Mouse (Mus musculus): ENCODE data around the gene Plscr5. TPM values are rescaled to one million over a fixed set of nuclear protein-coding genes. Genes with fewer than 3 reads are reported as not detected.

Gene Plscr5
- polyA plus RNA-seq, 1 experiment from 2014 or later = not detected

DNA sequence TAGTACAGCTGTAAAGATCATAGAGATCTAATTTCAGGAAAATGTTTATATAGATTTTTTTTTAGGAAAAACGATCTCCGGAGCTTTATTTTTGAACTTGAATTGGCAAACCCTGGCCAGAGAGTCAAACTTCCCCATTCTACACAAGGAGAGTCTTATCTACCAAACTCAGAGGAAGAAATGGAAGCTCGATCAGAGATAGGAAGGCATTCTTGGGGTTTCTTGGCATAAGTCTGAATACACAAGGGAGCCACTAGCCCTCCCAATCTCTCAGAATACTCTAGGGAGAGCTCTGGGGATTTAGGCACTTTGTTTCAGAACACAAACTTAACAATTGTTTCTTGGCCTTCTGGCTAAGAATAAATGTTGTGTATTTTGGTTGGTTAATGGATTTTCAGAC lies 27.4 kb downstream of the Plscr5 start:
- H3K4me1 ChIP-seq (replicated peaks; ENCODE audit: control insufficient read depth, insufficient read depth, low read length) = no peaks in the 10 kb centered on the region
- no peak for ATAC-seq (replicated peaks; ENCODE audit: low FRiP score, low TSS enrichment, low read depth)
- no peaks in the 10 kb centered on the region for H3K36me3 ChIP-seq (ENCODE audit: control insufficient read depth, insufficient read depth, low read length)
- H3K9me3 ChIP-seq (ENCODE audit: control insufficient read depth, low read length) = no peaks in the 10 kb centered on the region
- H3K9ac ChIP-seq (ENCODE audit: low read length) = no peak overlapping the region
- no peak overlapping the region for H3K4me3 ChIP-seq (ENCODE audit: low read depth, low read length)
- no peak overlapping the region for H3K4me2 ChIP-seq (ENCODE audit: low read length)
- no peaks in the 10 kb centered on the region for H3K27me3 ChIP-seq (replicated peaks; ENCODE audit: control insufficient read depth, insufficient read depth, low read length)
- H3K27ac ChIP-seq (ENCODE audit: low read depth) = no peak overlapping the region
- DNase-seq (ENCODE audit: low spot score) = no peak
- WGBS = 73% methylated on average over 3 of the region's 3 CpGs

GRCm38 (mm10) chr9:92221480-92221879 lies 28.7 kb downstream of the Plscr5 start:
- no peaks in the 10 kb centered on the region for H3K36me3 ChIP-seq (ENCODE audit: control insufficient read depth, insufficient read depth, low read length)
- no peaks in the 10 kb centered on the region for H3K4me1 ChIP-seq (replicated peaks; ENCODE audit: control insufficient read depth, insufficient read depth, low read length)
- H3K4me2 ChIP-seq (ENCODE audit: low read length) = no peak overlapping the region
- no peaks in the 10 kb centered on the region for H3K9me3 ChIP-seq (ENCODE audit: control insufficient read depth, low read length)
- no peak overlapping the region for H3K4me3 ChIP-seq (ENCODE audit: low read depth, low read length)
- DNase-seq (ENCODE audit: low spot score) = no peak
- H3K27me3 ChIP-seq (replicated peaks; ENCODE audit: control insufficient read depth, insufficient read depth, low read length) = no peaks in the 10 kb centered on the region
- H3K9ac ChIP-seq (ENCODE audit: low read length) = no peak overlapping the region
- no peak for ATAC-seq (replicated peaks; ENCODE audit: low FRiP score, low TSS enrichment, low read depth)
- H3K27ac ChIP-seq (ENCODE audit: low read depth) = no peak overlapping the region

- H3K4me1 ChIP-seq (replicated peaks; ENCODE audit: control insufficient read depth, insufficient read depth, low read length) = no peaks in the 10 kb centered on the region
- H3K36me3 ChIP-seq (ENCODE audit: control insufficient read depth, insufficient read depth, low read length) = no peaks in the 10 kb centered on the region
- no peak overlapping the region for H3K9ac ChIP-seq (ENCODE audit: low read length)
- H3K27me3 ChIP-seq (replicated peaks; ENCODE audit: control insufficient read depth, insufficient read depth, low read length) = no peaks in the 10 kb centered on the region
- no peak overlapping the region for H3K27ac ChIP-seq (ENCODE audit: low read depth)
- no peaks in the 10 kb centered on the region for H3K9me3 ChIP-seq (ENCODE audit: control insufficient read depth, low read length)
- H3K4me2 ChIP-seq (ENCODE audit: low read length) = no peak overlapping the region
- ATAC-seq (replicated peaks; ENCODE audit: low FRiP score, low TSS enrichment, low read depth) = no peak
- WGBS = 91% methylated on average over 1 of the region's 1 CpGs
- DNase-seq (ENCODE audit: low spot score) = no peak
- no peak overlapping the region for H3K4me3 ChIP-seq (ENCODE audit: low read depth, low read length)
These were observed 32.0 kb downstream of the Plscr5 start for GRCm38 (mm10) chr9:92224598-92225231.

DNA sequence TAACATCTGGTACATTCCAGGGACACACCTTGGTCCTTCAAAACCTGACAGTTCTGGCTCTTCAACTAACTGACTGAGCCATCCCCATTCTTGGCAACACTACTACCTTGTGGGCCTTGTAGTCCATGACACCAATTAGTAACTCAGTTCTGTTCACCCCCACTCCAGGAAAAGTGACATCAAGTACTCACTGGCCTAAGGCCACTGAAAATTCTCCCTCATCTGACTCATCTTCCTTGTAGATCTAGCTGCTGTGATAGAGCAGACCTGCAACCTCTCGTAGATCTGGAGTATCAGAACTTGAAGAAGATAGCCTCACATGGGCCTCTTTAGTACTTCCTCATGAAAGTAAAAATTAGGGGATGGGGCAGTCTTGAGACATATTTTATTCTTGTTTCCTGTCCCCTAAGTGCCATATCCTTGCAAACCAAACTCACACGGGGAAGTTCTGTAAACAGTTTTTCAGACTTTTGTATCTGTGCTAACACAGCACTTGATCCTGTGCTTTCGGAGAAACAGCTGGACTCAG lies 33.5 kb downstream of the Plscr5 start:
- H3K4me3 ChIP-seq (ENCODE audit: low read depth, low read length) = no peak overlapping the region
- H3K9me3 ChIP-seq (ENCODE audit: control insufficient read depth, low read length) = no peaks in the 10 kb centered on the region
- no peaks in the 10 kb centered on the region for H3K36me3 ChIP-seq (ENCODE audit: control insufficient read depth, insufficient read depth, low read length)
- H3K4me2 ChIP-seq (ENCODE audit: low read length) = no peak overlapping the region
- 46% methylated on average over 3 of the region's 3 CpGs for WGBS
- H3K4me1 ChIP-seq (replicated peaks; ENCODE audit: control insufficient read depth, insufficient read depth, low read length) = no peaks in the 10 kb centered on the region
- no peak overlapping the region for H3K27ac ChIP-seq (ENCODE audit: low read depth)
- ATAC-seq (replicated peaks; ENCODE audit: low FRiP score, low TSS enrichment, low read depth) = no peak
- no peak for DNase-seq (ENCODE audit: low spot score)
- H3K9ac ChIP-seq (ENCODE audit: low read length) = no peak overlapping the region
- no peaks in the 10 kb centered on the region for H3K27me3 ChIP-seq (replicated peaks; ENCODE audit: control insufficient read depth, insufficient read depth, low read length)

DNA sequence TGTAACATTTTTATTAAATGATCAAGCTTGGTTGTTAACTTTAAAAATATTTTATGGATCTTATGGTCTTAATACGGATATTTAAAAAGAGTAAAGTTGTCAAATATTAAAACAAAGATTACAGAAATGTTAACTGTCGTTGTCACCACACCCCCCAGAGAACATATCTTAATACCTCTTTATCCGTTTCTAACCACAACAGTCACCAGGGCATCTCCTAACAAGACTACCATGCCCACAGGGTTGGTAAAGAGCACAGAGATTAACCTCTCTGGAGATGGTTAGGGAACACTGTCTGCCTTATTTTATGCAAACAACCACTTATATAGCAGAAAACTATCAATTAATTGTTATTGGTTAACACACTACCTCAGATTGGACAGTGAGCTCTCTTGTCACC lies 34.1 kb downstream of the Plscr5 start:
- ATAC-seq (replicated peaks; ENCODE audit: low FRiP score, low TSS enrichment, low read depth) (no peak), DNase-seq (ENCODE audit: low spot score) (no peak)
- H3K9ac ChIP-seq (ENCODE audit: low read length) = no peak overlapping the region
- H3K4me3 ChIP-seq (ENCODE audit: low read depth, low read length) = no peak overlapping the region
- H3K9me3 ChIP-seq (ENCODE audit: control insufficient read depth, low read length) = no peaks in the 10 kb centered on the region
- H3K4me2 ChIP-seq (ENCODE audit: low read length) = no peak overlapping the region
- no peaks in the 10 kb centered on the region for H3K36me3 ChIP-seq (ENCODE audit: control insufficient read depth, insufficient read depth, low read length)
- no peak overlapping the region for H3K27ac ChIP-seq (ENCODE audit: low read depth)
- H3K27me3 ChIP-seq (replicated peaks; ENCODE audit: control insufficient read depth, insufficient read depth, low read length) = no peaks in the 10 kb centered on the region
- 86% methylated on average over 3 of the region's 3 CpGs for WGBS
- H3K4me1 ChIP-seq (replicated peaks; ENCODE audit: control insufficient read depth, insufficient read depth, low read length) = no peaks in the 10 kb centered on the region

GRCm38 (mm10) chr9:92228867-92229832 lies 36.4 kb downstream of the Plscr5 start:
- Histone ChIP-seq H3K9me3 (ENCODE audit: control insufficient read depth, low read length) (no peaks in the 10 kb centered on the region), H3K4me1 (replicated peaks; ENCODE audit: control insufficient read depth, insufficient read depth, low read length) (no peaks in the 10 kb centered on the region), H3K36me3 (ENCODE audit: control insufficient read depth, insufficient read depth, low read length) (no peaks in the 10 kb centered on the region), H3K27me3 (replicated peaks; ENCODE audit: control insufficient read depth, insufficient read depth, low read length) (no peaks in the 10 kb centered on the region), H3K9ac (ENCODE audit: low read length) (no peak overlapping the region), H3K4me2 (ENCODE audit: low read length) (no peak overlapping the region), H3K4me3 (ENCODE audit: low read depth, low read length) (no peak overlapping the region), H3K27ac (ENCODE audit: low read depth) (no peak overlapping the region)
- no peak for DNase-seq (ENCODE audit: low spot score)
- no peak for ATAC-seq (replicated peaks; ENCODE audit: low FRiP score, low TSS enrichment, low read depth)
- 75% methylated on average over 16 of the region's 16 CpGs for WGBS

DNA sequence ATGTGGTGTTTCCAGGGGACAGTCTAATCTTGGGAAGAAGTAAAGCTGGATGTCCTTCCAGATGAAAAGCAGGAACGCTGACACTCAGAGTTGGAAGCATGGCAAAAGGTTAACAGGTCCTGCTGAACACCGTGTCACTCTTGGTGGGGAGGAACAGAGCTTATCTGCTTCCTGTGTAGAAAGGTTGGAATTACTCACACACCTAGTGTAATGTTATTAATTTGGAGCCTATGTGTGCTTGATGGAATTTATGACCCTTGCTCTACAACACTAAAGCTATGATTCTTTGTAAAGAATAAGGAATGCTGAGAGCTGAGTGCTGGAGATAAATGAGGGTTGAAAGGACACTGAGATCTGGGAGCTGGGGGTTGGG lies 37.1 kb downstream of the Plscr5 start:
- Histone ChIP-seq H3K4me2 (ENCODE audit: low read length) (no peak overlapping the region), H3K27me3 (replicated peaks; ENCODE audit: control insufficient read depth, insufficient read depth, low read length) (no peaks in the 10 kb centered on the region), H3K36me3 (ENCODE audit: control insufficient read depth, insufficient read depth, low read length) (no peaks in the 10 kb centered on the region), H3K9ac (ENCODE audit: low read length) (no peak overlapping the region), H3K4me1 (replicated peaks; ENCODE audit: control insufficient read depth, insufficient read depth, low read length) (no peaks in the 10 kb centered on the region), H3K4me3 (ENCODE audit: low read depth, low read length) (no peak overlapping the region), H3K27ac (ENCODE audit: low read depth) (no peak overlapping the region), H3K9me3 (ENCODE audit: control insufficient read depth, low read length) (no peaks in the 10 kb centered on the region)
- peak; percentile 68; the same call in 1 of the 2 replicates for ATAC-seq (replicated peaks; ENCODE audit: low FRiP score, low TSS enrichment, low read depth)
- no peak for DNase-seq (ENCODE audit: low spot score)
- WGBS = 46% methylated on average over 2 of the region's 2 CpGs

GRCm38 (mm10) chr9:92234901-92235458 lies 42.2 kb downstream of the Plscr5 start:
- H3K27me3 ChIP-seq (replicated peaks; ENCODE audit: control insufficient read depth, insufficient read depth, low read length) = no peaks in the 10 kb centered on the region
- 72% methylated on average over 11 of the region's 11 CpGs for WGBS
- no peaks in the 10 kb centered on the region for H3K36me3 ChIP-seq (ENCODE audit: control insufficient read depth, insufficient read depth, low read length)
- ATAC-seq (replicated peaks; ENCODE audit: low FRiP score, low TSS enrichment, low read depth) (no peak), DNase-seq (ENCODE audit: low spot score) (no peak)
- H3K4me1 ChIP-seq (replicated peaks; ENCODE audit: control insufficient read depth, insufficient read depth, low read length) = no peaks in the 10 kb centered on the region
- no peaks in the 10 kb centered on the region for H3K9me3 ChIP-seq (ENCODE audit: control insufficient read depth, low read length)
- H3K4me2 ChIP-seq (ENCODE audit: low read length) = no peak overlapping the region
- H3K4me3 ChIP-seq (ENCODE audit: low read depth, low read length) = no peak overlapping the region
- no peak overlapping the region for H3K27ac ChIP-seq (ENCODE audit: low read depth)
- H3K9ac ChIP-seq (ENCODE audit: low read length) = no peak overlapping the region
